Mouse (Mus musculus) cortical plate, adult 2 months (tissue): ENCODE data around the gene Fam98c.
A peak's percentile ranks its signal among the peaks of the same experiment; 100 is the strongest.

Experiments used
- CTCF ChIP-seq: fragments of 200-500 bp; IDR thresholded peaks from 2 replicates; pipeline ENCODE4 v1.5.1; 2011; ENCODE audit warnings: mild to moderate bottlenecking, control low read depth, low read length; ENCODE audit not compliant: insufficient read depth; ENCODE audit errors: extremely low read depth
- POLR2A ChIP-seq: fragments of 200-500 bp; IDR thresholded peaks from 2 replicates; pipeline ENCODE4 v1.6.1; 2011; ENCODE audit warnings: mild to moderate bottlenecking, low read length, control low read depth; ENCODE audit not compliant: insufficient read depth; ENCODE audit errors: extremely low read depth

- 0 out of 2 replicates have a peak, but pooled peaks have one; percentile 28 for TF ChIP-seq POLR2A
- TF ChIP-seq CTCF: no peak
Observed at GRCm38 (mm10) chr7:29172390-29173016, 16.5 kb upstream of the Fam98c start.
